Mouse (Mus musculus): ENCODE measurements around the gene Kcp. TPM values are rescaled to one million over a fixed set of nuclear protein-coding genes. Genes with fewer than 3 reads are reported as not detected.

Kcp gene
- polyA plus RNA-seq, 1 experiment from 2014 or later = 12.9 TPM

GRCm38 (mm10) chr6:29537221-29537620 lies 29.5 kb upstream of the Kcp start:
- no peaks in the 10 kb centered on the region for H3K9me3 ChIP-seq (ENCODE audit: control insufficient read depth, low read length)
- H3K4me3 ChIP-seq (ENCODE audit: low read depth, low read length) = no peak overlapping the region
- H3K27ac ChIP-seq (ENCODE audit: low read depth, low read length) = no peak overlapping the region
- H3K4me1 ChIP-seq (replicated peaks; ENCODE audit: control insufficient read depth, insufficient read depth, low read length) = no peaks in the 10 kb centered on the region
- WGBS = 86% methylated on average over 3 of the region's 3 CpGs
- 0 out of 2 replicates have a peak, but pooled peaks cover 2% of the 10 kb centered on the region for H3K36me3 ChIP-seq (ENCODE audit: control insufficient read depth, insufficient read depth, low read length)
- no peaks in the 10 kb centered on the region for H3K27me3 ChIP-seq (ENCODE audit: control insufficient read depth, insufficient read depth, low read length)
- H3K4me2 ChIP-seq (replicated peaks; ENCODE audit: low read depth, low read length) = no peak overlapping the region
- H3K9ac ChIP-seq (ENCODE audit: low read depth, low read length) = no peak overlapping the region
- DNase-seq (ENCODE audit: low spot score) (no peak), ATAC-seq (ENCODE audit: low FRiP score) (no peak)

- Histone ChIP-seq H3K4me1 (replicated peaks; ENCODE audit: control insufficient read depth, insufficient read depth, low read length) (no peaks in the 10 kb centered on the region), H3K4me2 (replicated peaks; ENCODE audit: low read depth, low read length) (no peak overlapping the region), H3K36me3 (ENCODE audit: control insufficient read depth, insufficient read depth, low read length) (0 out of 2 replicates have a peak, but pooled peaks cover 2% of the 10 kb centered on the region), H3K4me3 (ENCODE audit: low read depth, low read length) (no peak overlapping the region), H3K9me3 (ENCODE audit: control insufficient read depth, low read length) (no peaks in the 10 kb centered on the region), H3K9ac (ENCODE audit: low read depth, low read length) (no peak overlapping the region), H3K27ac (ENCODE audit: low read depth, low read length) (no peak overlapping the region), H3K27me3 (ENCODE audit: control insufficient read depth, insufficient read depth, low read length) (no peaks in the 10 kb centered on the region)
- no peak for DNase-seq (ENCODE audit: low spot score)
- no peak for ATAC-seq (ENCODE audit: low FRiP score)
- 84% methylated on average over 4 of the region's 4 CpGs for WGBS
These were observed 29.0 kb upstream of the Kcp start for GRCm38 (mm10) chr6:29536651-29537193.

GRCm38 (mm10) chr6:29535316-29535715 lies 27.6 kb upstream of the Kcp start:
- H3K4me3 ChIP-seq (ENCODE audit: low read depth, low read length) = no peak overlapping the region
- no peaks in the 10 kb centered on the region for H3K4me1 ChIP-seq (replicated peaks; ENCODE audit: control insufficient read depth, insufficient read depth, low read length)
- H3K9ac ChIP-seq (ENCODE audit: low read depth, low read length) = no peak overlapping the region
- no peak for DNase-seq (ENCODE audit: low spot score)
- no peak for ATAC-seq (ENCODE audit: low FRiP score)
- H3K9me3 ChIP-seq (ENCODE audit: control insufficient read depth, low read length) = no peaks in the 10 kb centered on the region
- H3K36me3 ChIP-seq (ENCODE audit: control insufficient read depth, insufficient read depth, low read length) = 0 out of 2 replicates have a peak, but pooled peaks cover 2% of the 10 kb centered on the region
- H3K27me3 ChIP-seq (ENCODE audit: control insufficient read depth, insufficient read depth, low read length) = peaks cover 5% of the 10 kb centered on the region; the same call in 1 of the 2 replicates
- 80% methylated on average over 6 of the region's 6 CpGs for WGBS
- H3K27ac ChIP-seq (ENCODE audit: low read depth, low read length) = no peak overlapping the region
- H3K4me2 ChIP-seq (replicated peaks; ENCODE audit: low read depth, low read length) = no peak overlapping the region

- H3K27me3 ChIP-seq (ENCODE audit: control insufficient read depth, insufficient read depth, low read length) = peaks cover 44% of the 10 kb centered on the region
These were observed 22.3 kb upstream of the Kcp start for GRCm38 (mm10) chr6:29530050-29530449.

GRCm38 (mm10) chr6:29529444-29529820 lies 21.7 kb upstream of the Kcp start:
- ATAC-seq (ENCODE audit: low FRiP score) = no peak
- 45% methylated on average over 2 of the region's 2 CpGs for WGBS
- peaks cover 44% of the 10 kb centered on the region for H3K27me3 ChIP-seq (ENCODE audit: control insufficient read depth, insufficient read depth, low read length)

More at GRCm38 (mm10) chr6:29530050-29530449, 22.3 kb upstream of the Kcp start:
- H3K4me3 ChIP-seq (ENCODE audit: low read depth, low read length) = no peak overlapping the region
- no peak for ATAC-seq (ENCODE audit: low FRiP score)
- no peak overlapping the region for H3K27ac ChIP-seq (ENCODE audit: low read depth, low read length)
- peaks cover 5% of the 10 kb centered on the region; the same call in 1 of the 2 replicates for H3K4me1 ChIP-seq (replicated peaks; ENCODE audit: control insufficient read depth, insufficient read depth, low read length)
- no peak overlapping the region for H3K4me2 ChIP-seq (replicated peaks; ENCODE audit: low read depth, low read length)
- H3K36me3 ChIP-seq (ENCODE audit: control insufficient read depth, insufficient read depth, low read length) = no peaks in the 10 kb centered on the region
- WGBS = 70% methylated on average over 4 of the region's 4 CpGs
- H3K9ac ChIP-seq (ENCODE audit: low read depth, low read length) = no peak overlapping the region
- no peak for DNase-seq (ENCODE audit: low spot score)
- H3K9me3 ChIP-seq (ENCODE audit: control insufficient read depth, low read length) = no peaks in the 10 kb centered on the region

GRCm38 (mm10) chr6:29528561-29529443 lies 21.1 kb upstream of the Kcp start:
- no peak overlapping the region for H3K27ac ChIP-seq (ENCODE audit: low read depth, low read length)
- ATAC-seq (ENCODE audit: low FRiP score) (no peak), DNase-seq (ENCODE audit: low spot score) (no peak)
- no peaks in the 10 kb centered on the region for H3K9me3 ChIP-seq (ENCODE audit: control insufficient read depth, low read length)
- H3K4me2 ChIP-seq (replicated peaks; ENCODE audit: low read depth, low read length) = no peak overlapping the region
- no peak overlapping the region for H3K4me3 ChIP-seq (ENCODE audit: low read depth, low read length)
- H3K9ac ChIP-seq (ENCODE audit: low read depth, low read length) = no peak overlapping the region
- H3K4me1 ChIP-seq (replicated peaks; ENCODE audit: control insufficient read depth, insufficient read depth, low read length) = peaks cover 5% of the 10 kb centered on the region; the same call in 1 of the 2 replicates
- WGBS = 35% methylated on average over 13 of the region's 13 CpGs
- H3K36me3 ChIP-seq (ENCODE audit: control insufficient read depth, insufficient read depth, low read length) = no peaks in the 10 kb centered on the region
- H3K27me3 ChIP-seq (ENCODE audit: control insufficient read depth, insufficient read depth, low read length) = peaks cover 46% of the 10 kb centered on the region

More at GRCm38 (mm10) chr6:29529444-29529820, 21.7 kb upstream of the Kcp start:
- no peak overlapping the region for H3K4me3 ChIP-seq (ENCODE audit: low read depth, low read length)
- no peak for DNase-seq (ENCODE audit: low spot score)
- H3K9ac ChIP-seq (ENCODE audit: low read depth, low read length) = no peak overlapping the region
- H3K27ac ChIP-seq (ENCODE audit: low read depth, low read length) = no peak overlapping the region
- no peaks in the 10 kb centered on the region for H3K36me3 ChIP-seq (ENCODE audit: control insufficient read depth, insufficient read depth, low read length)
- H3K4me2 ChIP-seq (replicated peaks; ENCODE audit: low read depth, low read length) = no peak overlapping the region
- peaks cover 5% of the 10 kb centered on the region; the same call in 1 of the 2 replicates for H3K4me1 ChIP-seq (replicated peaks; ENCODE audit: control insufficient read depth, insufficient read depth, low read length)
- no peaks in the 10 kb centered on the region for H3K9me3 ChIP-seq (ENCODE audit: control insufficient read depth, low read length)

- Histone ChIP-seq H3K36me3 (ENCODE audit: control insufficient read depth, insufficient read depth, low read length) (no peaks in the 10 kb centered on the region), H3K27me3 (ENCODE audit: control insufficient read depth, insufficient read depth, low read length) (peaks cover 46% of the 10 kb centered on the region), H3K4me2 (replicated peaks; ENCODE audit: low read depth, low read length) (peak overlapping the region; percentile 8; the same call in 1 of the 2 replicates), H3K9ac (ENCODE audit: low read depth, low read length) (no peak overlapping the region), H3K27ac (ENCODE audit: low read depth, low read length) (no peak overlapping the region), H3K9me3 (ENCODE audit: control insufficient read depth, low read length) (no peaks in the 10 kb centered on the region), H3K4me3 (ENCODE audit: low read depth, low read length) (no peak overlapping the region), H3K4me1 (replicated peaks; ENCODE audit: control insufficient read depth, insufficient read depth, low read length) (peaks cover 5% of the 10 kb centered on the region; the same call in 1 of the 2 replicates)
- ATAC-seq (ENCODE audit: low FRiP score) (no peak), DNase-seq (ENCODE audit: low spot score) (peak; percentile 37)
- WGBS = 16% methylated on average over 8 of the region's 8 CpGs
These were observed 20.4 kb upstream of the Kcp start for GRCm38 (mm10) chr6:29528165-29528505.

GRCm38 (mm10) chr6:29527361-29528164 lies 19.8 kb upstream of the Kcp start:
- DNase-seq (ENCODE audit: low spot score) (peak; percentile 45), ATAC-seq (ENCODE audit: low FRiP score) (no peak)
- Histone ChIP-seq H3K4me1 (replicated peaks; ENCODE audit: control insufficient read depth, insufficient read depth, low read length) (peaks cover 5% of the 10 kb centered on the region; the same call in 1 of the 2 replicates), H3K36me3 (ENCODE audit: control insufficient read depth, insufficient read depth, low read length) (no peaks in the 10 kb centered on the region), H3K27ac (ENCODE audit: low read depth, low read length) (no peak overlapping the region), H3K9me3 (ENCODE audit: control insufficient read depth, low read length) (no peaks in the 10 kb centered on the region), H3K27me3 (ENCODE audit: control insufficient read depth, insufficient read depth, low read length) (peaks cover 46% of the 10 kb centered on the region), H3K4me3 (ENCODE audit: low read depth, low read length) (peak overlapping the region; percentile 56), H3K4me2 (replicated peaks; ENCODE audit: low read depth, low read length) (peak overlapping the region; percentile 97), H3K9ac (ENCODE audit: low read depth, low read length) (no peak overlapping the region)
- 3% methylated on average over 33 of the region's 34 CpGs for WGBS
